Mouse (Mus musculus) bone marrow macrophage, adult 2 months (primary cell): ENCODE results near the gene Dck.

Experiments used
- CTCF ChIP-seq: IDR thresholded peaks from 2 replicates; pipeline ENCODE4 v1.5.1; 2012; ENCODE audit warnings: low read depth, mild to moderate bottlenecking, low read length, moderate library complexity
- POLR2A ChIP-seq: IDR thresholded peaks from 2 replicates; pipeline ENCODE4 v1.6.1; 2012; ENCODE audit warnings: mild to moderate bottlenecking, low read depth, low read length, borderline replicate concordance

DNA sequence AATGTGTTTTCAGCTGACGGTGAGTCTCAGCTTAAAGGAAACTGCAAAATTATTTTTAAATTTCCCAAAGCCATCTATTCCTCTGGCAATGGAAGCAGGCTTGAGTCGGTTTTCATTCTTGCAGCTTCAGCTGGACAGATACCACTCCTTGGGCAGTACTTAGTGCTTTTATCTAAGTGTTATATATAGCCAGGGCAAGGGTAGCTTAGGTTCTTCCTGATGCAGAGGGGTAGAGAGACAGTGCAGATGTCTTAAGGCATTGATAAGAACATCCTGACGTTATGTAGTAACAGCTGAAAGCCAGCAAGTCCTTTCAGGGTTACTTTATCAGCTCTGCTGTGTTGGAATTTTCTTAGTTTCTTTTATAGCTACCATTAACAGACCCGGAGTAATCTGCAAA, 66.1 kb downstream of the Dck start:
- TF ChIP-seq CTCF (no peak), POLR2A (no peak)
